Mouse (Mus musculus) retina, embryonic 14.5 days (tissue): ENCODE data around the gene Macf1.
A peak's percentile ranks its signal among the peaks of the same experiment; 100 is the strongest.

Experiments
- DNase-seq: peaks from one replicate; pipeline ENCODE4 v3.0.0-alpha.2; 2015; ENCODE audit warnings: low spot score

Macf1 gene

GRCm38 (mm10) chr4:123684260-123684659, at the start of gene Macf1:
TSS of gene Macf1 (minus strand) at chr4:123684360.
- no peak for DNase-seq

DNA sequence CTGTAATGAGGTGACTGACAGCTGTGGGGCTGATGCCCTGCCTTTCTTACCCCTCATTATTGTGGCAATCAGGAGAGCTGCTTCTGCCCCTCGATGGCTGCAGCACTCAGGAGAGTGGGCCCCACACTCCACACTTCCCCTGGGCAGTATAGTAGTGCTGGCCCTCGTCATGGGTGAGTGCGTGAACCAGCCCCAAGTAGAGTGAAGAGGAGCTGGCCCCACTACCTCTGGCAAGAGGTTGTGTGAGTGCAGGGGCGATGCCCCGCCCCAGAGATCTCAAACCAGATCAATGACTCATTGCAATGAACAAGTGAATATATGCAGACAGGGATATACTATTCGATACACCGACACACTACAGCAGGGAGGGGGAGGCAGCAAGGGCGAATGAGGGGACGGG, 49.4 kb upstream of the Macf1 start:
- no peak for DNase-seq

DNA sequence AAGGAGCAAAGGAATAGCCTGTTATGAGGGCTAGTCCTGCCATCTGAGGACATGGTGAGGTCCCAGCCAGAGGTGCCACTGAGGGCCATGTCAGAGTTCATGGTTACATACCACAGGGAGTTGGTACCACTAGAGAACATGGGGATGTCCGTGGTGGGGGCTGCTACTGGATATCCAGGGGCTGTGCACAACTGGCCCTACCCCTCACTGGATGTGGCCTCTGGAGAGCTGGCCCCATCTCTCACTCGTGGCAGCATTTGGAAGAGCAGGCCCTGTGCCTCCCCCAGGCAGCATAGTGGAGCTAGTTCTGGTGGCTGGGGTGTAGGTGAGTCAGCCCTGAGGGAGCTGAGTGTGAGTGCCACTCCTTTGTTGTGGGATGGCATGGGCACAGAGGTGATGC, 48.8 kb upstream of the Macf1 start:
- no peak for DNase-seq

- DNase-seq = no peak
Observed at GRCm38 (mm10) chr4:123732163-123732910, 48.2 kb upstream of the Macf1 start.

DNA sequence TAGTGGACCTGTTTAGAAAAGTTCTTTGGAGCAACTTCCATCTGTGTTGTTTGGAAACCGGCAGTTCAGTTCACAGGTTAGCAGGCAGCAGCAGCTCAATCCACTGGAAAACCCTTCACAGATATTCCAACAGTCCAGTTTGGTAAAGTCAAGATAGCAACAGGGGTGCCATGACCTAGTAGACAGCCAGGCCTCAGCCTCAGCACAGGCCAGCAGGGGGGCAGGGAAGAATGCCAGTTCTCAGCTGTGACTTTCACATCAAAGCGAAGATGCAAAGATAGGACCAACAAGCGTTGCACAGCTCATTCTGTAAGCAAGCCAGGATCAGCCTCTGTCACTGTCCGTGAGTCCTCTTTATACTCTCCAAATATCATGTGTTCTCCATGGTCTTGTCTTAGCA, 37.6 kb upstream of the Macf1 start:
- no peak for DNase-seq

GRCm38 (mm10) chr4:123718434-123718780, 34.2 kb upstream of the Macf1 start:
- no peak for DNase-seq

GRCm38 (mm10) chr4:123717574-123718433, 33.6 kb upstream of the Macf1 start, which contains the start of gene Ndufs5:
TSS of gene Ndufs5 (minus strand) at chr4:123718202.
- peak; percentile 99 for DNase-seq

GRCm38 (mm10) chr4:123712431-123712830, 28.3 kb upstream of the Macf1 start:
- no peak for DNase-seq

DNA sequence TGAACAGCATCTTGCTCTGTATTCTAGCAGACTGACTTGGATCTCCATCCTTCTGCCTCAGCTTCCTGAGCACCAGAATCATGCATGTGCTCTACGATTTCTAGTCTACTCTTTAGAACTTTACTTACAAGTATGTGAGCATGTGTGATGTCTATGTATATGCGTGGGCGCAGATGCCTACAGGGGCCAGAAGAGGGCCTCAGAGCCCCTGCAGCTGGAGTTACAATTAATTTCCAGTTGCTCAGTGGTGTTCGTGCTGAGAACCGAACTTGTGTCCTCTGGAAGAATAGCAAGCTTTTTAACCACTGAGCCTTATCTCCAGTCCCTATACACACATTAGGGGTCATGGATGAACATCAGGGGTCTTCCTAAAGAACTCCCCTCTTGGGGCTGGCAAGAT, 23.2 kb upstream of the Macf1 start:
- no peak for DNase-seq

DNA sequence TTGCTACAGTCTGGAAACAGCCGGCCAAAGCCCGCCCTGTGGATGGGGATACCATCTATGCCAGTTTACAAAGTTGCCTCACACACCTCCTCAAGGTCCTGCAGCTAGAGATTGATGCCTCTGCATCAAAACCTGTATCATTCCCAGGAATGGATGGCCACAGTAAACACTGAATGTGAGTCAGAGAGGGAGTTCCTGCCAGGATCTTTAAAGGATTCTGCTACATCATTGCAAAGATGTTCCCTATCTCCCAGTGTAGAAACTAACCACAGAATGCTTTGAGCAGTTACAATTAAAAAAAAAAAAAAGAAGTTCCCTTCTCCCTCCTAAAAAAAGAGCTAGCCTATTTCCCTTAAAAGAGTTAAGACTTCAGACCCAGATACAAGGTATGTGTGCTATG, 21.2 kb upstream of the Macf1 start:
- DNase-seq = no peak

DNA sequence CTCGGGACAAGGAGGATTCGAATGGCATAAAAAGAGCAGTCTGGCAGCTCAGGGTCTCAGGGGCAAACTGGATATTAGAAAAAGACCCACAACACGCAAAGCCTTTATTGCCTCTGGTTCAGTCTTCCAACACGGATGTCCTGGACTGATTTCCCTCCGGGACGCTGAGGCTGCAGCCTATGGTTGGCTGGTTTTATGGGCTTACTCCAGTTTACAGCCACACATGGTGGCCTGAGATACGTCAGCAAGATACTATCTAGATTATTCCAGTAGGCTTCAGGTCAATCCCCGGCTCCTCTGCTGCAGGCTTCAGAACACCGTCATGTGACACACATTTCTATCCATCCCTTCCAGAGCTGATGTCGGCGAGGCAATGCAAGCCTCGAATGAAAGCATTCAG, 9.2 kb upstream of the Macf1 start:
- DNase-seq = no peak

DNA sequence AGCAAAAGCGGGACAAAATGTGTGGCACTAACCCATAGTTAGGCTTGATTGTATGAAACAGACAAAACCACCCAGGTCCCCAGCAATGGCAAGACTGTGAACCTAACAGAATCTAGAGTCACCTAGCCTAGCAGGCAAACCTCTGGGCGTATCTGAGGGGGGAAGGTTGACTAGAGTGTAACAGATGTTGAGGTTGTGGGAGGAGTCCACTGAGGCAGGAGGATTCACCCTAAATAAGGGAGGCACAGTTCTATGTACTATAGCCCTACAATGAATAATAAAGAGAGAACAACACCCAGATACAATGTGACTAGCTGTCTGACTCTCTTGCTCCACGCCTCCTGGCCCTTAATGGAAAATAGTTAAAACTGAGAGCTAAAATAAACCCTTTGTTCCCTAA, 7.9 kb upstream of the Macf1 start:
- no peak for DNase-seq

DNA sequence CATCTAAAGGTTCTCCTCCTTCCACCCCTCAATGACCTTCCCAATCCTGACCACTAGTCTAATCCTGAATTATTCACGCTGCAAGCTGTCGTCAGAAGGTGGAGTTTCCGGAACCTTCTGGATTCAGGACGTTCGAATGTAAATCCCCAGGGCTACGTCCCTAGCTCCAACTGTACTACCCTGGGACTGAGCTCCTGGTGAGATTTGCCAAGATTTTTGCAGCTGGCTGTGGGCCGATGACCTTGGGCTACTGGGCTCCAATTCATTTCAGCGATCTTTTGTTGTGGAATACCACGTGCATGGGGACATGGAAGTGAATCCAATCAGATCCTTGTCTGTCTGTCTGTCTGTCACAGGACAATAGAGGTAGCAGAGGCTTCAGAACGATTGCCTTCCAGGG, 6.2 kb upstream of the Macf1 start:
- DNase-seq = no peak

- DNase-seq = peak; percentile 71
Observed at GRCm38 (mm10) chr4:123687025-123687781, 3.0 kb upstream of the Macf1 start.

GRCm38 (mm10) chr4:123686368-123687024, 2.3 kb upstream of the Macf1 start:
- peak; percentile 45 for DNase-seq

- DNase-seq = peak; percentile 34
Observed at GRCm38 (mm10) chr4:123685506-123686242, 1.5 kb upstream of the Macf1 start.

DNA sequence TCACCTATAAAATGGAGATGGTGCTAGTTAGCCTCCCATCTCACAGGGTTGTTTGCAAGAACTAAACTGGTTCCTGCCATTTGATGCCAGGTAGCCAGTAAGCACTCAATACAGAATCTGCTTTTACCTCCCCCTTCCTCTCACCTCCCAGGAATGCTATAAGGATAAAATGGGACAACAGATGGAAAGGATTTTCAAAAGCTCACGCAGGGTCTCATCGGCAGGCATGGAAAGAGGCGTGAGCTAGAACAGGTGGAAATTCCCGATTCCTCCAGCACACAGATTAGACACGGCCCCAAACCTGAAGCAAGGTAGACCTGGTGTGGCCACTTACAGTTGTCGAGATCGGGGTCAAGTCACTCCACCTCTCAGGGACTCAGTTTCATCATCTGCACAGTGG, 886 bp upstream of the Macf1 start:
- DNase-seq = no peak

- peak; percentile 60 for DNase-seq
Observed at GRCm38 (mm10) chr4:123682291-123682690, 1.9 kb downstream of the Macf1 start.

- no peak for DNase-seq
Observed at GRCm38 (mm10) chr4:123680962-123681361, 3.2 kb downstream of the Macf1 start.

GRCm38 (mm10) chr4:123677060-123677804, 6.9 kb downstream of the Macf1 start:
- DNase-seq = peak; percentile 84

DNA sequence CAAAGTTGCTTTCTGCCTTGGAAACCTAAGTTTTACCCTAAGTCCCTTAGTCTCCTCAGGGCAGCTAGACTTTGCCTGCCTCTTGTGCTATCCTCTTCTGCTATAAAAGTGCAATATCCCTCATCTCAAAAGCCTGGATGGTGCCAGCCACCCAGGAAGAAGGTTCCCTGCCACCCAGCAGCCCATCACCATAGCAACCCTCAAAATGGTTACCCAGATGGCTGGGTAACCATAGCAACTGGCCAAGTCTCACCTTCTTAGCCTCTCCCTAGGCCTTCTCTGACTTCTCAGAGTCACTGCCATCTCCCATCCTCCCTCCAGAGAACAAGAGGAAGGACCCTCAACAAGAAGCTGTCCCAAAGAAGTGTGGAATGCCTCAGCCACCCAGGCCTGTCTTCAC, 13.6 kb downstream of the Macf1 start:
- DNase-seq = no peak
